Comparison of ENCODE assay signal across 20 mouse cellular contexts in genomic region chr16:3742466-3742865, GRCm38 (mm10). TPM values are rescaled to one million over a fixed set of nuclear protein-coding genes. Genes with fewer than 3 reads are reported as not detected.
DNase-seq lines count a peak whose midpoint lies in the region; ATAC-seq lines count a peak whose summit lies in the region.
"Had no signal": no experiment of that assay in that cellular context is flagged by ENCODE, and none has a peak within 500 bp of the region (broad histone marks: within the 10 kb centered on the region; RNA-seq: fewer than 3 reads in every experiment).

No protein-coding gene starts in this region.

- peaks cover 37% of the 10 kb centered on the region for H3K4me1 ChIP-seq in neural tube, embryonic 13.5 days (replicated peaks)
- H3K4me1 ChIP-seq in neural tube, embryonic 14.5 days (ENCODE audit: control insufficient read depth, insufficient read depth, low read length), result peaks cover 17% of the 10 kb centered on the region

- H3K27me3 ChIP-seq in neural tube, embryonic 13.5 days, result 0 out of 2 replicates have a peak, but pooled peaks cover 4% of the 10 kb centered on the region
- no peaks in the 10 kb centered on the region for H3K27me3 ChIP-seq in neural tube, embryonic 14.5 days (ENCODE audit: control insufficient read depth, insufficient read depth, low read length)
- H3K27me3 ChIP-seq: heart, embryonic 15.5 days; lung, embryonic 15.5 days had no signal

- 98% methylated on average over 6 of the region's 6 CpGs for WGBS in neural tube, embryonic 13.5 days
- over 99% methylated on average over 6 of the region's 6 CpGs for WGBS in neural tube, embryonic 14.5 days

- peaks cover 18% of the 10 kb centered on the region for H3K36me3 ChIP-seq in neural tube, embryonic 13.5 days
- no peaks in the 10 kb centered on the region for H3K36me3 ChIP-seq in neural tube, embryonic 14.5 days (ENCODE audit: control insufficient read depth, insufficient read depth, low read length)

- H3K4me3 ChIP-seq in neural tube, embryonic 13.5 days, result no peak overlapping the region
- H3K4me3 ChIP-seq in neural tube, embryonic 14.5 days (ENCODE audit: low read depth, low read length), result no peak overlapping the region

- no peak for ATAC-seq in neural tube, embryonic 13.5 days (ENCODE audit: low read depth)
- no peak for ATAC-seq in neural tube, embryonic 14.5 days (ENCODE audit: low read depth)
- ATAC-seq: inflammation-experienced regulatory T-cells, adult 6 months had no signal

- H3K27ac ChIP-seq in neural tube, embryonic 13.5 days (replicated peaks), result no peak overlapping the region
- H3K27ac ChIP-seq in neural tube, embryonic 14.5 days (ENCODE audit: low read depth, low read length), result peak overlapping the region; percentile 90; the same call in 1 of the 2 replicates

- H3K9ac ChIP-seq in neural tube, embryonic 13.5 days, result no peak overlapping the region
- H3K9ac ChIP-seq in neural tube, embryonic 14.5 days (replicated peaks; ENCODE audit: low read depth, low read length), result no peak overlapping the region
- H3K9ac ChIP-seq: heart, embryonic 15.5 days had no signal

- peaks cover 3% of the 10 kb centered on the region; the same call in 1 of the 2 replicates for H3K9me3 ChIP-seq in neural tube, embryonic 13.5 days
- no peaks in the 10 kb centered on the region for H3K9me3 ChIP-seq in neural tube, embryonic 14.5 days (ENCODE audit: control insufficient read depth, low read length)
- H3K9me3 ChIP-seq: heart, embryonic 15.5 days; lung, embryonic 15.5 days; megakaryocyte, embryonic 14.5 days had no signal

- peak overlapping the region; percentile 64; the same call in 1 of the 2 replicates for H3K4me2 ChIP-seq in neural tube, embryonic 13.5 days
- H3K4me2 ChIP-seq in neural tube, embryonic 14.5 days (ENCODE audit: low read depth, low read length), result no peak overlapping the region

- DNase-seq in cerebellum, adult 9-10 months, result peak; percentile 59
- DNase-seq in cerebellum, postnatal 25 days, result no peak
- peak; percentile 5 for DNase-seq in kidney, adult 11 months
- DNase-seq in kidney, adult 18-20 months, result no peak
- no peak for DNase-seq in neural tube, embryonic 10.5 days (ENCODE audit: extremely low spot score, low spot score)
- no peak for DNase-seq in layer of hippocampus, adult 18-20 months (ENCODE audit: low spot score in 2 of 2)
- DNase-seq: kidney, postnatal 4 days; layer of hippocampus, postnatal 36 days; left cerebral cortex, postnatal 4 days had no signal

RNA-seq across cellular contexts. Expression of gene Zfp263, which starts 1.4 kb away (rescaled TPM):
- 46.7 and 49.9 TPM in 2 replicates for polyA plus RNA-seq in neural tube, embryonic 13.5 days (2015; fragmentation: Nextera tagmentation; extraction: Ambion mirVana)
- polyA plus RNA-seq in neural tube, embryonic 14.5 days (2014; fragmentation: Nextera tagmentation; extraction: Ambion mirVana), result 30.1 and 39.2 TPM in 2 replicates
- 10 to 100 TPM; 18.6 to 19.6 TPM for total RNA-seq in layer of hippocampus, adult 18-20 months (2021)

RNA-seq across cellular contexts. Expression of gene Mefv, which starts 24.6 kb away (rescaled TPM):
- not detected in 2 replicates for polyA plus RNA-seq in neural tube, embryonic 13.5 days (2015; fragmentation: Nextera tagmentation; extraction: Ambion mirVana)
- polyA plus RNA-seq in neural tube, embryonic 14.5 days (2014; fragmentation: Nextera tagmentation; extraction: Ambion mirVana), result not detected in 2 replicates
- not detected for total RNA-seq in layer of hippocampus, adult 18-20 months (2021)
- total RNA-seq: adrenal gland, adult 2 months; ES-E14; gastrocnemius, postnatal 4 days; layer of hippocampus, postnatal 36 days; left cerebral cortex, postnatal 4 days had no signal
- polyA plus RNA-seq: adrenal gland, adult 2 months; erythroblast, embryonic 14.5 days; frontal cortex, adult 2 months; heart, embryonic 15.5 days; inflammation-experienced regulatory T-cells, adult 6 months had no signal

Comparison
In these comparisons a context has a peak if more than half of its experiments do, and no peak if none do; other contexts are left out.
1. DNase-seq: peak in cerebellum, adult 9-10 months (single experiment) and kidney, adult 11 months (single experiment); none in cerebellum, postnatal 25 days (0 of 2), kidney, adult 18-20 months (single experiment), neural tube, embryonic 10.5 days (single experiment) and layer of hippocampus, adult 18-20 months (0 of 2).